Mouse (Mus musculus) thymus, postnatal 25 days (tissue): ENCODE results near the gene Suox.
"Not testable (repeated sequence)": the region's sequence is repeated elsewhere in the genome, so short reads cannot be mapped to it uniquely, and the experiment has no call there.

ENCODE experiments used
- DNase-seq: peaks from one replicate; pipeline ENCODE4 v3.0.0; 2022

Suox gene

GRCm38 (mm10) chr10:128663441-128664220 lies 10.2 kb downstream of the Suox start:
- DNase-seq: no peak

GRCm38 (mm10) chr10:128662465-128662864 lies 11.4 kb downstream of the Suox start:
- no peak for DNase-seq

- no peak for DNase-seq
Measured at GRCm38 (mm10) chr10:128659490-128659889, 14.4 kb downstream of the Suox start.

GRCm38 (mm10) chr10:128657844-128658243 lies 16.0 kb downstream of the Suox start:
- no peak for DNase-seq

GRCm38 (mm10) chr10:128656731-128657130 lies 17.1 kb downstream of the Suox start:
- DNase-seq: no peak

GRCm38 (mm10) chr10:128655254-128655653 lies 18.6 kb downstream of the Suox start:
- no peak for DNase-seq

- no peak for DNase-seq
Measured at GRCm38 (mm10) chr10:128653866-128654265, 20.0 kb downstream of the Suox start.

- DNase-seq: peak; percentile 37
Measured at GRCm38 (mm10) chr10:128646139-128647089, 27.5 kb downstream of the Suox start.

GRCm38 (mm10) chr10:128645111-128646011 lies 28.5 kb downstream of the Suox start, which contains the start of gene Ikzf4:
Gene Ikzf4, minus strand, starts transcription at chr10:128645991.
- DNase-seq: peak; percentile 57

- no peak for DNase-seq
Measured at GRCm38 (mm10) chr10:128642749-128643148, 31.1 kb downstream of the Suox start.

- no peak for DNase-seq
Measured at GRCm38 (mm10) chr10:128641871-128642270, 32.0 kb downstream of the Suox start.

- no peak for DNase-seq
Measured at GRCm38 (mm10) chr10:128640891-128641290, 33.0 kb downstream of the Suox start.

GRCm38 (mm10) chr10:128639999-128640398 lies 33.9 kb downstream of the Suox start:
- no peak for DNase-seq

GRCm38 (mm10) chr10:128637011-128637410 lies 36.9 kb downstream of the Suox start:
- peak; percentile 82 for DNase-seq

GRCm38 (mm10) chr10:128636561-128636960 lies 37.3 kb downstream of the Suox start:
- DNase-seq: peak; percentile 68

- no peak for DNase-seq
Measured at GRCm38 (mm10) chr10:128635697-128636096, 38.2 kb downstream of the Suox start.

- DNase-seq: no peak
Measured at GRCm38 (mm10) chr10:128631571-128631970, 42.3 kb downstream of the Suox start.

GRCm38 (mm10) chr10:128630306-128630705 lies 43.6 kb downstream of the Suox start:
- DNase-seq: not testable (repeated sequence)

- no peak for DNase-seq
Measured at GRCm38 (mm10) chr10:128629746-128630145, 44.1 kb downstream of the Suox start.

- DNase-seq: no peak
Measured at GRCm38 (mm10) chr10:128627398-128628317, 46.2 kb downstream of the Suox start.
